Mouse (Mus musculus): ENCODE data around the gene Dapk2. TPM values are rescaled to one million over a fixed set of nuclear protein-coding genes. Genes with fewer than 3 reads are reported as not detected.

The Dapk2 gene
- polyA plus RNA-seq, 1 experiment = 11.8 TPM

GRCm38 (mm10) chr9:66138193-66138592, 19.8 kb upstream of the Dapk2 start:
- Histone ChIP-seq H3K4me1 (ENCODE audit: control insufficient read depth, insufficient read depth, low read length) (no peaks in the 10 kb centered on the region), H3K4me3 (ENCODE audit: insufficient read depth, low read depth, low read length) (no peak overlapping the region), H3K27ac (ENCODE audit: insufficient read depth, low read depth, low read length) (no peak overlapping the region), H3K36me3 (ENCODE audit: control insufficient read depth, insufficient read depth, low read length) (peaks cover 6% of the 10 kb centered on the region; the same call in 1 of the 2 replicates), H3K27me3 (replicated peaks; ENCODE audit: control insufficient read depth, insufficient read depth, low read length) (no peaks in the 10 kb centered on the region)
- TF ChIP-seq CTCF (conservative IDR thresholded peaks at IDR 0.05; ENCODE audit: insufficient read depth, insufficient read length, low read depth, low read length) (no peak), POLR2A (IDR thresholded peaks at IDR 0.05; ENCODE audit: low read depth, low read length) (no peak)
- DNase-seq = no peak
- 88% methylated on average over 7 of the region's 7 CpGs for WGBS

- Histone ChIP-seq H3K4me3 (ENCODE audit: insufficient read depth, low read depth, low read length) (no peak overlapping the region), H3K27me3 (replicated peaks; ENCODE audit: control insufficient read depth, insufficient read depth, low read length) (no peaks in the 10 kb centered on the region), H3K27ac (ENCODE audit: insufficient read depth, low read depth, low read length) (no peak overlapping the region), H3K36me3 (ENCODE audit: control insufficient read depth, insufficient read depth, low read length) (peaks cover 3% of the 10 kb centered on the region; the same call in 1 of the 2 replicates), H3K4me1 (ENCODE audit: control insufficient read depth, insufficient read depth, low read length) (no peaks in the 10 kb centered on the region)
- DNase-seq = no peak
- 68% methylated on average over 1 of the region's 1 CpGs for WGBS
- TF ChIP-seq CTCF (conservative IDR thresholded peaks at IDR 0.05; ENCODE audit: insufficient read depth, insufficient read length, low read depth, low read length) (no peak), POLR2A (IDR thresholded peaks at IDR 0.05; ENCODE audit: low read depth, low read length) (no peak)
Measured at GRCm38 (mm10) chr9:66142265-66142664, 15.8 kb upstream of the Dapk2 start.

- DNase-seq = peak; percentile 76
- H3K36me3 ChIP-seq (ENCODE audit: control insufficient read depth, insufficient read depth, low read length) = peaks cover 3% of the 10 kb centered on the region; the same call in 1 of the 2 replicates
- 7% methylated on average over 6 of the region's 6 CpGs for WGBS
- TF ChIP-seq POLR2A (IDR thresholded peaks at IDR 0.05; ENCODE audit: low read depth, low read length) (no peak), CTCF (conservative IDR thresholded peaks at IDR 0.05; ENCODE audit: insufficient read depth, insufficient read length, low read depth, low read length) (peak; percentile 84)
- no peak overlapping the region for H3K4me3 ChIP-seq (ENCODE audit: insufficient read depth, low read depth, low read length)
- H3K27ac ChIP-seq (ENCODE audit: insufficient read depth, low read depth, low read length) = no peak overlapping the region
- H3K27me3 ChIP-seq (replicated peaks; ENCODE audit: control insufficient read depth, insufficient read depth, low read length) = no peaks in the 10 kb centered on the region
- no peaks in the 10 kb centered on the region for H3K4me1 ChIP-seq (ENCODE audit: control insufficient read depth, insufficient read depth, low read length)
Measured at GRCm38 (mm10) chr9:66144248-66144647, 13.8 kb upstream of the Dapk2 start.

- no peak for DNase-seq
- no peak; the same call in 1 of the 2 replicates for TF ChIP-seq CTCF (conservative IDR thresholded peaks at IDR 0.05; ENCODE audit: insufficient read depth, insufficient read length, low read depth, low read length)
- TF ChIP-seq POLR2A (IDR thresholded peaks at IDR 0.05; ENCODE audit: low read depth, low read length) = no peak
Measured at GRCm38 (mm10) chr9:66146141-66146540, 11.9 kb upstream of the Dapk2 start.

GRCm38 (mm10) chr9:66152011-66152410, 6.0 kb upstream of the Dapk2 start:
- Histone ChIP-seq H3K27ac (ENCODE audit: insufficient read depth, low read depth, low read length) (no peak overlapping the region), H3K4me3 (ENCODE audit: insufficient read depth, low read depth, low read length) (no peak overlapping the region), H3K36me3 (ENCODE audit: control insufficient read depth, insufficient read depth, low read length) (no peaks in the 10 kb centered on the region), H3K27me3 (replicated peaks; ENCODE audit: control insufficient read depth, insufficient read depth, low read length) (no peaks in the 10 kb centered on the region), H3K4me1 (ENCODE audit: control insufficient read depth, insufficient read depth, low read length) (no peaks in the 10 kb centered on the region)
- 50% methylated on average over 9 of the region's 9 CpGs for WGBS
- TF ChIP-seq POLR2A (IDR thresholded peaks at IDR 0.05; ENCODE audit: low read depth, low read length) (no peak), CTCF (conservative IDR thresholded peaks at IDR 0.05; ENCODE audit: insufficient read depth, insufficient read length, low read depth, low read length) (no peak)
- DNase-seq = no peak

More at GRCm38 (mm10) chr9:66146141-66146540, 11.9 kb upstream of the Dapk2 start:
- Histone ChIP-seq H3K27ac (ENCODE audit: insufficient read depth, low read depth, low read length) (no peak overlapping the region), H3K4me1 (ENCODE audit: control insufficient read depth, insufficient read depth, low read length) (no peaks in the 10 kb centered on the region), H3K4me3 (ENCODE audit: insufficient read depth, low read depth, low read length) (no peak overlapping the region), H3K27me3 (replicated peaks; ENCODE audit: control insufficient read depth, insufficient read depth, low read length) (no peaks in the 10 kb centered on the region), H3K36me3 (ENCODE audit: control insufficient read depth, insufficient read depth, low read length) (no peaks in the 10 kb centered on the region)

- 86% methylated on average over 6 of the region's 6 CpGs for WGBS
- Histone ChIP-seq H3K27me3 (replicated peaks; ENCODE audit: control insufficient read depth, insufficient read depth, low read length) (no peaks in the 10 kb centered on the region), H3K27ac (ENCODE audit: insufficient read depth, low read depth, low read length) (no peak overlapping the region), H3K36me3 (ENCODE audit: control insufficient read depth, insufficient read depth, low read length) (no peaks in the 10 kb centered on the region), H3K4me3 (ENCODE audit: insufficient read depth, low read depth, low read length) (no peak overlapping the region), H3K4me1 (ENCODE audit: control insufficient read depth, insufficient read depth, low read length) (no peaks in the 10 kb centered on the region)
- no peak for DNase-seq
- TF ChIP-seq CTCF (conservative IDR thresholded peaks at IDR 0.05; ENCODE audit: insufficient read depth, insufficient read length, low read depth, low read length) (no peak), POLR2A (IDR thresholded peaks at IDR 0.05; ENCODE audit: low read depth, low read length) (no peak)
Measured at GRCm38 (mm10) chr9:66153594-66153993, 4.4 kb upstream of the Dapk2 start.

- no peak for DNase-seq
- WGBS = 76% methylated on average over 9 of the region's 9 CpGs
- TF ChIP-seq CTCF (conservative IDR thresholded peaks at IDR 0.05; ENCODE audit: insufficient read depth, insufficient read length, low read depth, low read length) (no peak), POLR2A (IDR thresholded peaks at IDR 0.05; ENCODE audit: low read depth, low read length) (no peak)
Measured at GRCm38 (mm10) chr9:66154013-66154412, 4.0 kb upstream of the Dapk2 start.

More at GRCm38 (mm10) chr9:66154013-66154412, 4.0 kb upstream of the Dapk2 start:
- Histone ChIP-seq H3K36me3 (ENCODE audit: control insufficient read depth, insufficient read depth, low read length) (no peaks in the 10 kb centered on the region), H3K4me3 (ENCODE audit: insufficient read depth, low read depth, low read length) (no peak overlapping the region), H3K27me3 (replicated peaks; ENCODE audit: control insufficient read depth, insufficient read depth, low read length) (no peaks in the 10 kb centered on the region), H3K27ac (ENCODE audit: insufficient read depth, low read depth, low read length) (no peak overlapping the region), H3K4me1 (ENCODE audit: control insufficient read depth, insufficient read depth, low read length) (no peaks in the 10 kb centered on the region)
